Mouse (Mus musculus) stomach, embryonic 16.5 days (tissue): ENCODE results near the gene Gm38431. TPM values are rescaled to one million over a fixed set of nuclear protein-coding genes. Genes with fewer than 3 reads are reported as not detected.

Source experiments
- ATAC-seq: fragments of 200-750 bp; cut with Nextera tagmentation; 2 replicates; pipeline ENCODE4 v1.8.0; 2017; ENCODE audit warnings: moderate number of reproducible peaks, moderate TSS enrichment; ENCODE audit not compliant: insufficient read depth, low FRiP score
- H3K27ac ChIP-seq: fragments of 300-500 bp; sonication (generic); 2 replicates; pipeline ENCODE4 v1.5.1; 2014; ENCODE audit warnings: low read length
- H3K27me3 ChIP-seq: fragments of 300-500 bp; sonication (generic); 2 replicates; pipeline ENCODE4 v1.6.1; 2014; ENCODE audit warnings: low read length, control low read depth, mixed read lengths; ENCODE audit not compliant: control insufficient read depth, insufficient read depth
- H3K36me3 ChIP-seq: fragments of 300-500 bp; sonication (generic); 2 replicates; pipeline ENCODE4 v1.6.1; 2014; ENCODE audit warnings: low read length; ENCODE audit not compliant: control insufficient read depth, insufficient read depth
- H3K4me1 ChIP-seq: fragments of 300-500 bp; sonication (generic); 2 replicates; pipeline ENCODE4 v1.6.1; 2014; ENCODE audit warnings: low read length, control low read depth, mixed read lengths; ENCODE audit not compliant: control insufficient read depth, insufficient read depth
- H3K4me2 ChIP-seq: fragments of 300-500 bp; sonication (generic); 2 replicates; pipeline ENCODE4 v1.6.1; 2014; ENCODE audit warnings: low read depth, low read length, mixed read lengths
- H3K4me3 ChIP-seq: fragments of 300-500 bp; sonication (generic); replicated peaks from 2 replicates; pipeline ENCODE4 v1.5.1; 2014; ENCODE audit warnings: mild to moderate bottlenecking, low read length
- H3K9ac ChIP-seq: fragments of 300-500 bp; sonication (generic); 2 replicates; pipeline ENCODE4 v1.6.1; 2014; ENCODE audit warnings: low read length
- H3K9me3 ChIP-seq: fragments of 300-500 bp; sonication (generic); replicated peaks from 2 replicates; pipeline ENCODE4 v1.6.1; 2016; ENCODE audit warnings: low read length, control low read depth; ENCODE audit not compliant: control insufficient read depth
- WGBS: fragments of 180-500 bp; shearing (Covaris S2); extraction: QIAGEN DNeasy Blood & Tissue Kit; methylation state at CpG from one replicate; pipeline ENCODE4 v1.1.7; 2014; 5-methylcytosine and 5-hydroxymethylcytosine counted together
- polyA plus RNA-seq: library from polyadenylated mRNA; unstranded; fragments of >200 nt; fragmentation: Nextera tagmentation; extraction: Ambion mirVana; gene quantifications from 2 replicates; pipeline ENCODE4 v1.2.1, GENCODE M21; 2015

Gm38431 gene
- polyA plus RNA-seq, 1 experiment from 2014 or later: 1.2 TPM

DNA sequence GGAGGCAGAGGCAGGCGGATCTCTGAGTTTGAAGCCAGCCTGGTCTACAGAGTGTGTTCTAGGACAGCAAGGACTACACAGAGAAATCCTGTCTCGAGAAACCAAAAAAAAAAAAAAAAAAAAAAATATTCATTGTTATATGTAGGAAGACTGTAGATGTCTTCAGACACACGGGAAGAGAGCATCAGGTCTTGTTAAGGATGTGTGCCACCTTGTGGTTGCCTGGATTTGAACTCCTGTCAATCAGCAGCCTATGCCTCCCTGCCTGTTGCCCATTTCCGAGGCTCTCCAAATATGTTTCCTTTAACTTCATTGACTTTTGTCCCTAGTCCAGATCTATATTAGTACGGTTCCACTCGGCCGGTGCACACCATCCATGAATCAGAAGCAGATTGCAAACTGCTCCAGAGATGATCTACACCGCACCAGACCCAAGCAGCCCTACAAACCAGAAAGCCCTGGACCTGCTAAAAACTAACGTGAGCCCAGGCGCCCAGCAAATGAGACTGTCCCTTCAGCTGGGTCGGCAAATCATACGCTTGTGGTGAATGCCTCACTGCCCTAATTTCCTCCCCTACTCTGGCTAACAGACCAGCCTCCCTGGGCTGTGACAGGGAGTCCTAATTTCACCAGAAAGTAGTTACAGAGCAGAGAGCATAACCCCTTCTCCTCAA, 40.4 kb upstream of the Gm38431 start:
- Histone ChIP-seq H3K4me3 (no peak overlapping the region), H3K9ac (no peak overlapping the region), H3K9me3 (no peaks in the 10 kb centered on the region), H3K36me3 (no peaks in the 10 kb centered on the region), H3K27me3 (no peaks in the 10 kb centered on the region), H3K4me1 (peaks cover 5% of the 10 kb centered on the region), H3K4me2 (no peak overlapping the region), H3K27ac (no peak overlapping the region)
- no peak for ATAC-seq
- 82% methylated on average over 12 of the region's 12 CpGs for WGBS

DNA sequence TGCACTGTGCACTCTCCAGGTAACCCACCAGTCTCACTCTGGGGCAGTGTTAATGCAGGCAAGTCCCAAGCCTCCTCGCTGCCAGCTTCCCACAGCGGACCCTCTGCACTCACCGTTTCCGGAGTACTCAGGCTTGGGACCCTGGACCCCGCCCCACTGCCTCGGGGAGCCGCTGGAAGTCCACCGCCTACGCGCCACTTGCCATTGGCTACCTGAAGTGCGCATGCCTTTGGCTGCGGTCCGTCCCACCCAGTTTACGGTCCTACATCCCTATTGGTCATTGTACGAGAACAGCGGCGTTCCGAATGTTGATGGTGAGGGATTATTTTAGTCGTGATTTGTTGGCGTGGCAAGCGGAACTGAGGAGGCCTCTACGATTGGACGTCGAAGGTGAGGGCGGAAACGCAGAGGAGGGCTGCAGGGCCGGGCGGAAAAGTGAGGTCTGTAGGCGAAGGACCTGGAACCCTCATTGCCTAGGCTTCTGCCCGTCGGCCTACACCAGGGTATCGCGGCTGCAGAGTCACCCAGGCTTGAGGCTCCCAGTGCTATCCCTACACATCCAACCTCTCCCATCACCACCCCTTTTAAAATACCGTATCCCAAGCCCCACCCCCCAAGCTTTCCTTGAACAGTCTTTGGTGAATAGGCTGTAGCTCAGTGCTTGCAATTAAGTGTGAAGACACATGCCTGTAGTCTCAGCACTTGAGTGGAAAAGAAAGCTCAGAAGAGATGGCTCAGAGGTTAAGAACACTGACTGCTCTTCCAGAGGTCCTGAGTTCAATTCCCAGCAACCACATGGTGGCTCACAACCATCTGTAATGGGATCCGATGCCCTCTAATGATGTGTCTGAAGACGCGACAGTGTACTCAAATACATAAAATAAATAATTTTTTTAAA, 39.5 kb upstream of the Gm38431 start, which contains the start of gene Tyk2:
Gene Tyk2 (minus strand): TSS at position 185 of the 898 bp plus-strand sequence.
- Histone ChIP-seq H3K4me2 (peak within 1 kb of the TSS; percentile 71), H3K27ac (peak within 1 kb of the TSS; percentile 68), H3K4me1 (peaks cover 5% of the 10 kb centered on the region), H3K27me3 (no peaks in the 10 kb centered on the region), H3K4me3 (peak within 1 kb of the TSS; percentile 76), H3K9me3 (no peaks in the 10 kb centered on the region), H3K36me3 (no peaks in the 10 kb centered on the region), H3K9ac (peak within 1 kb of the TSS; percentile 76)
- ATAC-seq: peak; percentile 97
- WGBS: 6% methylated on average over 37 of the region's 37 CpGs

DNA sequence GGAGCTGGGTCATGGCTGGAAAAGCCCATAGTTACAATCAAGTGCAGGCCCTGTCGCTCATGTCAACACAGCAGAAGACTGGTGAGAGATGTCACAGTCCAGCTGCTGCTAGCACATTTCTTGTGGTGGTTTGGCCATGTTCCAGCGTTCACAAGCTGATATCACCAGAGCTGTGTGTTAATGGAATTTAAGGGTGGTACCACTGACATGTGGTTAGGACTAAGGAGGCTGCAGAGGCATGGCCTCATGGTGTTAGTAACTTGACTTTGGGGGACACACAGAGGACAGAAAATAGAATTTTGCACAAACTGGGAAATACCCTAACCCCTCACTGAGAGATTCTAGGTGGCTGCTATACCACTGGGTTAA, 34.4 kb upstream of the Gm38431 start:
- no peak overlapping the region for H3K4me3 ChIP-seq
- H3K4me2 ChIP-seq: no peak overlapping the region
- no peaks in the 10 kb centered on the region for H3K27me3 ChIP-seq
- no peak overlapping the region for H3K27ac ChIP-seq
- peaks cover 10% of the 10 kb centered on the region; the same call in 1 of the 2 replicates for H3K36me3 ChIP-seq
- 62% methylated on average over 2 of the region's 2 CpGs for WGBS
- no peak for ATAC-seq
- no peak overlapping the region for H3K9ac ChIP-seq
- H3K4me1 ChIP-seq: peaks cover 5% of the 10 kb centered on the region
- no peaks in the 10 kb centered on the region for H3K9me3 ChIP-seq

GRCm38 (mm10) chr9:21125502-21126258, 33.9 kb upstream of the Gm38431 start:
- Histone ChIP-seq H3K9me3 (no peaks in the 10 kb centered on the region), H3K36me3 (peaks cover 10% of the 10 kb centered on the region; the same call in 1 of the 2 replicates), H3K27ac (no peak overlapping the region), H3K9ac (no peak overlapping the region), H3K4me1 (peaks cover 5% of the 10 kb centered on the region), H3K4me2 (no peak overlapping the region), H3K27me3 (no peaks in the 10 kb centered on the region), H3K4me3 (no peak overlapping the region)
- no peak for ATAC-seq
- WGBS: 87% methylated on average over 9 of the region's 9 CpGs

GRCm38 (mm10) chr9:21124837-21125236, 33.0 kb upstream of the Gm38431 start:
- 77% methylated on average over 5 of the region's 5 CpGs for WGBS
- H3K4me1 ChIP-seq: no peaks in the 10 kb centered on the region
- H3K36me3 ChIP-seq: peaks cover 10% of the 10 kb centered on the region; the same call in 1 of the 2 replicates
- H3K4me2 ChIP-seq: no peak overlapping the region
- no peak for ATAC-seq
- H3K27me3 ChIP-seq: no peaks in the 10 kb centered on the region
- no peak overlapping the region for H3K27ac ChIP-seq
- H3K9me3 ChIP-seq: no peaks in the 10 kb centered on the region
- no peak overlapping the region for H3K4me3 ChIP-seq
- H3K9ac ChIP-seq: no peak overlapping the region

DNA sequence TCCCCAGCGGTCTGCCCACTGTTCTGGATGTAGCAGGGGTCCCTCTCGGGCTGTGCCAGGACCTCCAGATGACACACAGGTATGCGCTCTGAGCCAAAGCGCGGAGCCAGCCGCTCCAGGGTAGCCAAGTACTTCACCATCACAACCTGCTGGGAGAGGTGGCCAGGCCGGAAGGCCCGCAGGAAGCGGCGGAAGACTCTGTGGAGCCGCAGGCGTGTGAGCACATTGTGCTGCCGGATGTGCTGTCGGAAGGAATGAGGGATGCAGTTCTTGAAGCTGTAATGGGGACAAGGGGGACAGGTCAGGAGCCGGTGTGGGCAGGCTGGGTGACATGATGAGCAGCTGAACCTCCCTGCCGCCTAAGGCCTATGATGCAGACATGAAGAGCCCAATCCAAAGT, 29.7 kb upstream of the Gm38431 start:
- Histone ChIP-seq H3K4me2 (no peak overlapping the region), H3K9ac (no peak overlapping the region), H3K36me3 (peaks cover 10% of the 10 kb centered on the region; the same call in 1 of the 2 replicates), H3K9me3 (no peaks in the 10 kb centered on the region), H3K27ac (no peak overlapping the region), H3K27me3 (no peaks in the 10 kb centered on the region), H3K4me3 (no peak overlapping the region), H3K4me1 (no peaks in the 10 kb centered on the region)
- no peak for ATAC-seq
- WGBS: 88% methylated on average over 16 of the region's 16 CpGs

GRCm38 (mm10) chr9:21117073-21117472, 25.3 kb upstream of the Gm38431 start:
- no peak for ATAC-seq
- H3K4me1 ChIP-seq: no peaks in the 10 kb centered on the region
- H3K27ac ChIP-seq: no peak overlapping the region
- 71% methylated on average over 6 of the region's 6 CpGs for WGBS
- no peaks in the 10 kb centered on the region for H3K36me3 ChIP-seq
- H3K4me2 ChIP-seq: no peak overlapping the region
- no peaks in the 10 kb centered on the region for H3K27me3 ChIP-seq
- H3K4me3 ChIP-seq: no peak overlapping the region
- H3K9ac ChIP-seq: no peak overlapping the region
- no peaks in the 10 kb centered on the region for H3K9me3 ChIP-seq

GRCm38 (mm10) chr9:21115105-21115504, 23.3 kb upstream of the Gm38431 start:
- no peak overlapping the region for H3K4me3 ChIP-seq
- ATAC-seq: no peak
- no peaks in the 10 kb centered on the region for H3K4me1 ChIP-seq
- no peaks in the 10 kb centered on the region for H3K36me3 ChIP-seq
- WGBS: 83% methylated on average over 8 of the region's 8 CpGs
- H3K27me3 ChIP-seq: no peaks in the 10 kb centered on the region
- H3K9ac ChIP-seq: no peak overlapping the region
- H3K4me2 ChIP-seq: no peak overlapping the region
- H3K9me3 ChIP-seq: no peaks in the 10 kb centered on the region
- no peak overlapping the region for H3K27ac ChIP-seq
